Comparison of ENCODE assay signal across 8 mouse cellular contexts in the genomic region with DNA sequence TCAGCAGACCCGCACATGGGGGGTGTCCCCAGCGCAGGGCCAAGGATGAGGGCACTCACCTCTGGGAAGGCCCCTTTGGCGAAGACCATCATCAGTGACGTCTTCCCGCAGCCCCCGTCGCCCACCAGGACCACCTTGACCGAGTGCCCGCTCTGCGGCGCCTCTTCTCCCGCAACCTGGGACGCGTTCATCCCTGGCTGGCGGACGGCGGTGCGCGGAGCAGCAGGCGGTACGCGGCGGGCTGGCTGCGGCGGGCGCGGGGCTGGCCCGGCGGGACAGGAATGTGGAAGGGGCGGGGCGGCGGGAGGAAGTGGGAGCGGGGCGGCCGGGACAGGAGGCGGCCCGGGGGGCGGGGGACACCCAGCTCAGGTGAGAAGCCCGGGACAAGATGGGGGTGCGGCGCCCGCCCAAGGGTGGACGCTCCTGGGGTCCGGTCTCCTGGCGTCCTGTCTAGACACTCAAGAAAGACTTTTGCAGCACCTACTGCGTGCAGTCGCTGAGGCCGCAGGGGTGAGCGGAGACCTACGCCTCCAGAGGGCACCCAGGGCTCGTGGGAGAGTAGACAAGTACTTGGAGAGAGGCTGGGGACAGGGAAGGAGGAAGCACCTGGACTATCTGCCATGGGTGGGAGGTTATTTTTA. TPM values are rescaled to one million over a fixed set of nuclear protein-coding genes. Genes with fewer than 3 reads are reported as not detected.
DNase-seq lines count a peak whose midpoint lies in the region; ATAC-seq and TF ChIP-seq lines count a peak whose summit lies in the region.

A gene (minus strand): TSS at position 272 of the 641 bp plus-strand sequence.

- H3K79me2 ChIP-seq in myocyte (ENCODE audit: control insufficient read depth, insufficient read depth) = peaks cover 16% of the 10 kb centered on the region

- peaks cover 29% of the 10 kb centered on the region for H3K27me3 ChIP-seq in forebrain, embryonic 13.5 days
- H3K27me3 ChIP-seq in hindbrain, embryonic 12.5 days = peaks cover 37% of the 10 kb centered on the region
- H3K27me3 ChIP-seq in limb, embryonic 15.5 days = no peaks in the 10 kb centered on the region
- H3K27me3 ChIP-seq in myocyte (ENCODE audit: control insufficient read depth, insufficient read depth, insufficient read length) = no peaks in the 10 kb centered on the region

- peaks cover 22% of the 10 kb centered on the region for H3K4me1 ChIP-seq in forebrain, embryonic 13.5 days
- H3K4me1 ChIP-seq in hindbrain, embryonic 12.5 days = peaks cover 17% of the 10 kb centered on the region
- peaks cover 43% of the 10 kb centered on the region for H3K4me1 ChIP-seq in limb, embryonic 15.5 days

- H3K4me3 ChIP-seq in forebrain, embryonic 13.5 days = peak within 1 kb of the TSS; percentile 49
- H3K4me3 ChIP-seq in hindbrain, embryonic 12.5 days = peak within 1 kb of the TSS; percentile 56
- H3K4me3 ChIP-seq in limb, embryonic 15.5 days = peak within 1 kb of the TSS; percentile 76
- H3K4me3 ChIP-seq in myocyte = peak within 1 kb of the TSS; percentile 77

- H3K9me3 ChIP-seq in forebrain, embryonic 13.5 days (replicated peaks) = no peaks in the 10 kb centered on the region
- H3K9me3 ChIP-seq in hindbrain, embryonic 12.5 days (replicated peaks) = no peaks in the 10 kb centered on the region
- H3K9me3 ChIP-seq in limb, embryonic 15.5 days = no peaks in the 10 kb centered on the region

- no peak for ATAC-seq in forebrain, embryonic 13.5 days
- ATAC-seq in hindbrain, embryonic 12.5 days (ENCODE audit: low FRiP score) = peak; percentile 33; the same call in 1 of the 2 replicates
- peak; percentile 49; the same call in 1 of the 2 replicates for ATAC-seq in limb, embryonic 15.5 days (ENCODE audit: insufficient number of reproducible peaks, low FRiP score, low TSS enrichment, low read depth)
- no peak for ATAC-seq in frontal cortex, adult (ENCODE audit: low TSS enrichment)
- ATAC-seq in cerebellum, adult (ENCODE audit: insufficient number of reproducible peaks, low FRiP score, low TSS enrichment) = no peak

- DNase-seq in A20 (ENCODE audit: low read depth, low spot score) (peak; percentile 23), R1 (ENCODE audit: low read depth, low spot score) (peak; percentile 58)

- peak within 1 kb of the TSS; percentile 86 for H3K4me2 ChIP-seq in forebrain, embryonic 13.5 days
- peak within 1 kb of the TSS; percentile 91 for H3K4me2 ChIP-seq in hindbrain, embryonic 12.5 days (replicated peaks)
- H3K4me2 ChIP-seq in limb, embryonic 15.5 days = peak within 1 kb of the TSS; percentile 90
- H3K4me2 ChIP-seq in myocyte (ENCODE audit: low read depth) = peak within 1 kb of the TSS; percentile 93

- under 1% methylated on average over 49 of the region's 51 CpGs for WGBS in forebrain, embryonic 13.5 days
- under 1% methylated on average over 44 of the region's 51 CpGs for WGBS in hindbrain, embryonic 12.5 days
- under 1% methylated on average over 50 of the region's 51 CpGs for WGBS in limb, embryonic 15.5 days

- no peak within 1 kb of the TSS for H3K27ac ChIP-seq in forebrain, embryonic 13.5 days
- no peak within 1 kb of the TSS for H3K27ac ChIP-seq in hindbrain, embryonic 12.5 days
- H3K27ac ChIP-seq in limb, embryonic 15.5 days = peak within 1 kb of the TSS; percentile 84

- H3K9ac ChIP-seq in forebrain, embryonic 13.5 days = peak within 1 kb of the TSS; percentile 65
- peak within 1 kb of the TSS; percentile 76 for H3K9ac ChIP-seq in hindbrain, embryonic 12.5 days
- H3K9ac ChIP-seq in limb, embryonic 15.5 days = peak within 1 kb of the TSS; percentile 70

- peak; percentile 79 for TF ChIP-seq POLR2A in myocyte (IDR thresholded peaks at IDR 0.05; ENCODE audit: insufficient read length, low read depth)

- no peaks in the 10 kb centered on the region for H3K36me3 ChIP-seq in forebrain, embryonic 13.5 days (ENCODE audit: poor library complexity, severe bottlenecking)
- H3K36me3 ChIP-seq in hindbrain, embryonic 12.5 days = no peaks in the 10 kb centered on the region
- H3K36me3 ChIP-seq in limb, embryonic 15.5 days = peaks cover 13% of the 10 kb centered on the region
- H3K36me3 ChIP-seq in myocyte (ENCODE audit: control insufficient read depth, insufficient read depth) = no peaks in the 10 kb centered on the region

- peak within 1 kb of the TSS; percentile 16 for H3ac ChIP-seq in myocyte (ENCODE audit: control insufficient read depth, insufficient read length)

TF ChIP-seq in myocyte, 11 proteins besides CTCF, POLR2A, EP300 and RAD21:
- TF ChIP-seq MAX (IDR thresholded peaks at IDR 0.05; ENCODE audit: low read depth) (no peak), TCF12 (IDR thresholded peaks at IDR 0.05; ENCODE audit: insufficient read depth, poor library complexity, severe bottlenecking) (no peak), SRF (IDR thresholded peaks at IDR 0.05; ENCODE audit: control insufficient read depth, insufficient read length, low read depth) (no peak), POLR2AphosphoS2 (IDR thresholded peaks at IDR 0.05; ENCODE audit: insufficient read length, low read depth) (no peak), USF1 (IDR thresholded peaks at IDR 0.05; ENCODE audit: low read depth) (no peak), REST (IDR thresholded peaks at IDR 0.05; ENCODE audit: insufficient read depth, insufficient read length) (no peak), MYOD1 (IDR thresholded peaks at IDR 0.05; ENCODE audit: control insufficient read depth in 1 of 3, insufficient read length in 2 of 3, low read depth in 2 of 3) (peak in 1 of 3 experiments; percentile 36), MYOG (IDR thresholded peaks at IDR 0.05; ENCODE audit: control insufficient read depth in 1 of 3, insufficient read depth in 1 of 3, insufficient read length in 2 of 3, low read depth in 2 of 3) (peak in 1 of 3 experiments; percentile 38)
TF ChIP-seq in myocyte: peak in this region for 2.

RNA-seq across cellular contexts. Expression of the gene that starts here (rescaled TPM):
- polyA plus RNA-seq in forebrain, embryonic 13.5 days (2015; fragmentation: Nextera tagmentation; extraction: Ambion mirVana) = 5.5 and 6.6 TPM in 2 replicates
- 15.3 and 16.4 TPM in 2 replicates for polyA plus RNA-seq in hindbrain, embryonic 12.5 days (2016; fragmentation: Nextera tagmentation; extraction: Ambion mirVana)
- 45.2 and 53.6 TPM in 2 replicates for polyA plus RNA-seq in limb, embryonic 15.5 days (2015; fragmentation: Nextera tagmentation; extraction: Ambion mirVana)
- polyA plus RNA-seq in myocyte (2012; fragmentation: generic; extraction: Trizol) = 51.1 TPM

Comparison
In these comparisons a context has a peak if more than half of its experiments do, and no peak if none do; other contexts are left out.
1. ATAC-seq: peak in hindbrain, embryonic 12.5 days (single experiment) and limb, embryonic 15.5 days (single experiment); none in forebrain, embryonic 13.5 days (single experiment), frontal cortex, adult (single experiment) and cerebellum, adult (single experiment).
2. Peak in every context shown above with its lines, with median percentiles within 50 percentile points of each other: H3K4me2 ChIP-seq, H3K4me3 ChIP-seq and H3K9ac ChIP-seq.